Mouse (Mus musculus): ENCODE measurements around the gene Hnrnph3.
"Not testable (repeated sequence)": the region's sequence is repeated elsewhere in the genome, so short reads cannot be mapped to it uniquely, and the experiment has no call there.

Gene Hnrnph3

GRCm38 (mm10) chr10:63023749-63024579 lies at the start of gene Hnrnph3, which contains the start of gene Pbld2:
Gene Hnrnph3, minus strand, starts transcription at chr10:63024217.
Gene Pbld2, plus strand, starts transcription at chr10:63024315.
- DNase-seq, result peak; percentile 99

GRCm38 (mm10) chr10:63065988-63066387 lies 42.0 kb upstream of the Hnrnph3 start:
- DNase-seq, result peak; percentile 82

DNA sequence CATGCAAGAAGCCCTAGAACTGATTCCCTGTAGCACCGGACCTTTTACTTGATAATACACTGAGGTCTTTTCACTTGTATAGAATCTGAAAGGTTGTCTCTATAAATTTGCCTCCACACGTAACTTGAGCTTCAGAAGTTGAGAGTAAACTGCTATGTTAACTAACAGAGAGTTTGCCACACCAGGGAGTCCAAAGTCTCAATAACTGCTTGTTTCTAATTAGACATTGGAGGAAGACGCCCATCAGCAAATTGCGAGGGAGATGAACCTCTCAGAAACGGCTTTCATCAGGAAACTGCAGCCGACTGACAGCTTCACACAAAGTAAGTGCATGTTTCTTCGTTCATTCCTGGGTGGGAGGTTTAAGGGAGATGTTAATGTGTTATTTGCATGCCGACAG lies 41.5 kb upstream of the Hnrnph3 start:
- DNase-seq, result no peak

DNA sequence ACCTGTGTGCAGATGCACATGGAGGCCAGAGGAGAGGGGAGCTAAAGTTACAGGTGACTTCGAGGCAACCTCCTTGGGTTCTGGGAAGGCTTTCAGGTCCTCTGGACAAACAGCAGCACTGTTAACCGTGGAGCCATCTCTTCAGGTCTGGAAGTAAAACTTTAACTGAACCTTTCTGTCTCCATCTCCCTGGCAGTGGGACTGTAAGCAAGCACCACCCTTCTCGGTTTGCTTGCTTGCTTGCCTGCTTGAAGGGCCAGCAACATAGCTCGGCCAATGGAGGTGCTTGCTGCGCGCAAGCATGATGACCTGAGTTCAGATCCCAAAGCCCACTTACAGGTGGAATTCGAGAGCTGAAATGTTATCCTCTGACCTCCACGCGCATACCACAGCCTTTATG lies 40.5 kb upstream of the Hnrnph3 start:
- DNase-seq, result no peak

- no peak for DNase-seq
Measured at GRCm38 (mm10) chr10:63063365-63063764, 39.3 kb upstream of the Hnrnph3 start.

DNA sequence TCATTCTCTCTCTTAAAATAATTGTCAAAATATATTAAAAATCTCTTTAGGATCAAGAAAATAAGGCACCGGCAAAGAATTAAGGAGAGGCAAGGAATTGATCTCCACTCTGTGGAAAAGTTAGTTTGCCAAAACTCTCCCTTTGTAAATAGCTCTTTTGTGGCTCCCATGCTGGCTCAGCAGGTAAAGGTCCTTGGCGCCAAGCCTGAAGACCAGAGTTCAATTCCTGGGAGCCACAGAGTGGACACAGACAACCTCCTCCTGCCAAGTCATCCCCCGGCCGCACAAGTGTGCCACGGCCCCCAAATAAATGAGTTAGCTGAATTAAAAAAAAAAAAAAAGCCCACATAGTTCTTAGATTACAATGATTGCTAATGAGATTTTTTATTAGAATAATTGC lies 38.7 kb upstream of the Hnrnph3 start:
- DNase-seq, result no peak

DNA sequence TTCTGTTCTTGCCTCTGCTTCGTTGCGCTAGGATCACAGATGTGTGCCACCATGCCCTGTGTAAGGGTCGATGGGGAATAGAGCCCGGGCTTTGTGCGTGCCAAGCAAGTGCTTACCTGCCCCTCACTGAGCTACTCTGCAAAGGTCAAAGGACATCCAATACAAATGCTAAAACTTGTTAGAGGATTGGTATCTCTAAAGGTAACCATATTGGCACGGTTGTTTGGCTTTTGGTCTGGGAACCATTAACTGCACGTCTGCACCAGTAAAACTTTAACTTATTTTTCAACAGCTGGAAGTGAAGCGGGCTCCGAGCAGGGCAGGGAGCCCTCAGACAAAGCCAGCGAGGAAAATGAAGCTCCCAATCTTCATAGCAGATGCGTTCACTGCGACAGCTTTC lies 37.2 kb upstream of the Hnrnph3 start:
- DNase-seq, result no peak

- DNase-seq, result no peak
Measured at GRCm38 (mm10) chr10:63060406-63060805, 36.4 kb upstream of the Hnrnph3 start.

DNA sequence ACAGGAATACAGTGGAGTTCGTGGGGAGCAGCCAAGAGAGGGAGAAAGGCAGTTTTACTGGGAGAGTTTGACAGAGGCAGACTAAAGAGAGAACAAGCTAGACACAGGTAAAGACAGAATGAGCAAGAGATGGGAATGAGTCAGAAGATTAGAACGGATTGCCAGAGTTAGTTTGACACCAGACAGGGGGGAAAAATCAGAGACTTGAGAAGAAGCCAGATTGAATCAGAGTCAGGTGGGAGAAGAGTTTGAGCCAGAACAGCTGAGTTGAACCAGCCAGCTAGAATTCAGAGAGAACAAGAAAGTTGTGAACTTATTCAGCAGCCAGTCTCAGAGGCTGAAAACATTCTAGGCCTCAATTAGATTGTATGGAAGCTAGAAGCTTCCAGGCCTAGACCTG lies 35.8 kb upstream of the Hnrnph3 start, which contains the start of gene Pbld1:
TSS of gene Pbld1 (plus strand) at position 301 of the 400 bp plus-strand sequence.
- DNase-seq, result no peak

DNA sequence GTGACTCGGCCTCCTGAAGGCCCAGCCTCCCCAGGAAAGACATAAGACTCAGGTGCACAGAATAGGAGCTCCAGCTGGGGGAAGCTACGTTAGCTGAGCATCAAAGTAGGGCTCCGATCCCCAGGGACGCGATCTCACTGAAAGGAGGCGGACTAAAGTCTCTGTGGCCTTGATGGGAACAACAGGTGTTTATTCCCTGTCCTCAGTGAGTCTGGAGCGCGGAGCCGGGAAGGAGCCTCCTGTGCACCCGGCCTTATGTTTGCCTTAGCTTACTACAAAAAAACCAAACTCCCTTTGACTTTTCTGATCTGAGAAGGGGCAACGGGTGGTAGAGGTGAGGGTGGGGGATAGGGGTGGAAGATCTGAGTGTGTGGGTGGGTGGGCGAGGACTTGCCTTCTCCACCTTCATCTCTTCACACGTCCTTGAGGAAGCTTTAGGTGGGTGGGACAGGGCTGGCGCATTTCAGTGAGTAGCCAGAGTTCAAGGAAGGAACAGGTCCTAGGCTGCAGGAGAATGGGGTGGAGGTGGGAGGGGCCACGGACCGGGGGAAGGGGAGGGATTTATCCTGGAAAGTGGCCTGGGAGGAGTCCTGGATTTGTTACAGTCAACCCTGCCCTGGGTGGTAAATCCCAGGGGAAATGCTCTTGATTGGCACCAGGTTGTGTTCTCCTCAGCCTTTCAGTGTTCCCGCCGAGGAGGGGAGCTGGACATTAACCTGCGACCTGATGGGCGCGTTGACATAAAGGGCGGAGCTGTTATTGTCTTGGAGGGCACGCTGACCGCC lies 33.1 kb upstream of the Hnrnph3 start:
- no peak for DNase-seq

DNA sequence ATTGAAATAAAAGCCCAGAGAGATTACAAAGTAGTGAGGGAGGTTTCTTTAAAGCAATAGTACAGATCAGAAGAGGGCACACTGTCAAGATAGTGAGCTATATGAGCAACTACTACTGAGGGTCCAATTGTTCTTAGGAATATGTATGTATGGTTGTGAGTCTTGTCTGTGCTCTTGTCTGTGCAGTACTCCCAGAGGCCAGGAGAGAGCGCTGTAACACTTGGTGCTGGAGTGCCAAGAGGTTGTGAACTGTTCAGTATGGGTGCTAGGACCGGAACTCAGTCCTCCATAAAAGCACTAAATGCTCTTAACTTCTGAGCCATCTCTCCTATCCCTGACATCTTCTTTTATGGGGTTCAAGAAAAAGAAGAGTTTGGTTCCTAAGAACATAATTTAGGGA lies 30.6 kb upstream of the Hnrnph3 start:
- peak; percentile 7 for DNase-seq

DNA sequence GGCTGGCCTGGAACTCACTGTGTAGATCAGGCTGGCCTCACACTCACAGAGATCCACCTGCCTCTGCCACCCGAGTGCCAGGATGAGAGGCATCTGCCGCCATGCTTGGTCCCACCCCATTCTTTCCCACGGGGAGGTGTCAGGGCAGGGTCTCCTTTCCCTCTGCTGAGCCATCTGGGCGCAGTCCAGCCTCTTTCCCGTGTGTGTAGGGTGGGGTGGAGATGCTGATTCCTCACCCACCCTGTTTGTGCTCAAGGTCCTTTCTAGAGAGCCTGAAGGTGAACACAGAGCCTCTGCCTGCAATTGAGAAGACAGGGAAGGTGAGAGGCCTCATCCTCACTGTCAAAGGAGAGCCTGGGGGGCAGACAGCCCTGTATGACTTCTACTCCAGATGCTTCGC lies 30.1 kb upstream of the Hnrnph3 start:
- DNase-seq, result not testable (repeated sequence)

GRCm38 (mm10) chr10:63053007-63053406 lies 29.0 kb upstream of the Hnrnph3 start:
- no peak for DNase-seq

DNA sequence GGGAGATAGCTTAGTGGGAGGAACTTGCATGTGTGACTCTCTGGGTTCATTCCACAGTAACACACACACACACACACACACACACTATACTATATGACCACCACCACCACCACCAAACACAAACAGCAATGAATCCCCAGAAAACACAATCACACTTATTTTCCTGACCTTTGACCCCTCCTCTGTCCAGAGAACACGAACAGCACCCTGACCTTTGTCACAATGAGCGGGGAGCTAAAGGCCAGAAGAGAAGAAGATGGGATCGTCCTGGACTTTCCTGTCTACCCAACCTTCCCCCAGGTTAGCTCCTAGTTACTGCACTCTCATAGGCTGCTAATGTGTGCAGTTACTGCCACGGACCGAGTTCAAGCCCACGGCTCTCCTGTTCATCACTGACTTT lies 28.0 kb upstream of the Hnrnph3 start:
- no peak for DNase-seq

- DNase-seq, result no peak
Measured at GRCm38 (mm10) chr10:63051267-63051666, 27.2 kb upstream of the Hnrnph3 start.

DNA sequence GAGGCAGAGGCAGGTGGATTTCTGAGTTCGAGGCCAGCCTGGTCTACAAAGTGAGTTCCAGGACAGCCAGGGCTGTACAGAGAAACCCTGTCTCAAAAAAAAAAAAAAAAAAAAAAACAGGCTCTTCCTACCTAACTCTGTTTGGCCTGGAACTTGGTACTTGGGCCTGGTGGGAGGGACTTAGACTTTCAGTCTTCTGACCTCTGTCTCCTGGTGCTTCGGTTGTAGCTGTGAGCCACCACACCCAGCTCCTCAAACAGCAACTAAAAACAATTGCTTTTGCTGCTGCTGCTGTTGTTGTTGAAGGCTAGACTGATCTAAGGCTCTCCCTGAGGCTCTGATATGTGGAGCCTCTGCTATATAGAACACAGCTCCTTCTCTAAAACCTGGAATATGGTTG lies 25.1 kb upstream of the Hnrnph3 start:
- no peak for DNase-seq

GRCm38 (mm10) chr10:63047751-63048150 lies 23.7 kb upstream of the Hnrnph3 start:
- DNase-seq, result no peak

GRCm38 (mm10) chr10:63043154-63043553 lies 19.1 kb upstream of the Hnrnph3 start:
- DNase-seq, result peak; percentile 21

- no peak for DNase-seq
Measured at GRCm38 (mm10) chr10:63039867-63040628, 16.0 kb upstream of the Hnrnph3 start.

DNA sequence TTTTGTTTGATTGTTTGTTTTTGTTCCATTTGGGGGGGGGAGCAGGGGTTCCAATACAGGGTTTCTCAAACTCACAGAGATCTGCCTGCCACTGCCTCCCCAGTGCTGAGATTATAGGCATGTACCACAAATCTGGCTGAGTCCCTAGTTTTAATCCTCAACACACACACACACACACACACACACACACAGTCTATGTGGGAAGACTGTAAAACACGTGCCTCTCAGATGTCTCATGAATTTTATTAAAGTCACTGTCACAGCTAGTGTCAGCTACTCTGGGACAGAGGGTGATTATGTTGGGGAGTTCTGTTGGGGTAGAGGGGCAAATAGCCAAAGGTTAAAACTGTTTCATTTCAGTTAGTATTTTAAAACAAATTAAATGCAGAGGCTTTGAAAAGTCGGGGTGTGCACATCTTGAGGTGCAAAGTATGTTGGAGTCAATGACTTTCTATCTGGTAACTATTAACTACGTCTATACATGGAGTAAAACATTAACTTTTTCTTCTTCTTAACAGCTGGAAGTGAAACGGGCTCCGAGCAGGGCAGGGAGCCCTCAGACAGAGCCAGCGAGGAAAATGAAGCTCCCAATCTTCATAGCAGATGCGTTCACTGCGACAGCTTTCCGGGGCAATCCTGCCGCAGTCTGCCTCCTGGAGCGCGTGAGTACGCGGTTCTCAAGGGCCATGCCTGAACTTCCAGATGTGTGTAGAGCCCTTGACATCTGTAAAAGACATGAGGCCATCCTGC lies 14.7 kb upstream of the Hnrnph3 start:
- DNase-seq, result no peak

DNA sequence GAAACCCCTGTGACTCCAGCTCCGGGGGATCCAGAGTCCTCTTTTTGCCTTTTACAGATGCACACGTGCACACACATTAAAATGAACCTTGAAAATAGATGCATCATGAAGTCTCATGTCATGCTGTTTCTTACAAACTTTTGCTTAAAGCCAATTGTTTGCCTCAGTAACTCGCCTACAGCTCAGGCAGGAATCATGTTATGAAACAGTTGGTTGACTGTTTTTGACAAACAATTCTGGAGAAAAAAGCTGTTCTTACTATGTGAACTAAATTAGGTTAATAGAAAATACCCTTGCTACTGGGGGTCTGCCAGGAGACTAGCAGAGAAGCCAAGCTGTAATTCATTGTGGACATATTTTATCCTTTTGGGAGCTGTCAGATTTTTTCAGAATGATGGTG lies 8.9 kb upstream of the Hnrnph3 start:
- DNase-seq, result no peak

DNA sequence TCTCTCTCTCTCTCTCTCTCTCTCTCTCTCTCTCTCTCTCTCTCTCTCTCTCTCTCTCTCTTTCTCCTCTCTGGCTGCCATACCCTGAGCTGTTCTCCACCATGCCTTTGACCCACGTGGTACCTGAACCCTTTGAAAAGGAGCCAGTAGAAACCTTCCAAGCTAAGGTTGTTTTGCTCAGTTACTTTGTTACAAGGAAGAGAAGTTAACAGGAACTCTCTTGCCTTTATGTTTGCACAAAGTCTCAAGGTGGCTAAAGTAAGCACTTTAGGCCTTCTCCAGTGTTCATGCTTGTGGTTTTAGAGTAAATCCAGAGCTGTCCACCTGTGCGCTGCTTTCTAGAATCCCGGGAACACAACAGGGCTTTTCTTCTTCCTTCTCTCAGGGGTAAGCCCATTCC lies 8.2 kb upstream of the Hnrnph3 start:
- no peak for DNase-seq

DNA sequence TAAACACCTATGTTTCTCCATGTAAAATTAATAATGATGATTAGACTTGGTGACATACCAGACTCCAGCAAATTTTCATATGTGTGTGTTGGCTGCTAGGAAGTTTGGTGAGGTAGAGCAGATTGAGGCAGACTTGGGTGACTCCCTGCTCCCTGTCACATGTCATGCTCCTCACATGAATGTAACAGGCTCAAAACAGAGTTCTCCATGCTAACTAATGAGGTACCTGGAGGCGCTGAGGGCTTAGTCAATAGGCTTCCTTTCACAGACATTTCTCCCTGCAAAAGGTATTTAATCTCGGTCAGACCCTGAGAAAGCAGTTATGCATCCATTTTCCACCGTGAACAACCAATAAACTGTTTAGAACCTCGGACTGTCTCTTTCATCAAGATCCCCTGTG lies 4.4 kb upstream of the Hnrnph3 start:
- DNase-seq, result no peak

All from thymus, postnatal 14 days (tissue).